Mouse (Mus musculus) heart, embryonic 13.5 days (tissue): ENCODE data around the gene Gm42906. TPM values are rescaled to one million over a fixed set of nuclear protein-coding genes. Genes with fewer than 3 reads are reported as not detected.

Experiments used
- ATAC-seq: fragments of 200-750 bp; cut with Nextera tagmentation; 2 replicates; pipeline ENCODE4 v1.8.0; 2017; ENCODE audit warnings: moderate TSS enrichment; ENCODE audit not compliant: insufficient number of reproducible peaks, low FRiP score, low TSS enrichment; ENCODE audit errors: extremely low read depth
- H3K27ac ChIP-seq: fragments of 300-500 bp; sonication (generic); replicated peaks from 2 replicates; pipeline ENCODE4 v1.5.1; 2015; ENCODE audit warnings: moderate library complexity, mild to moderate bottlenecking, inconsistent platforms
- H3K27me3 ChIP-seq: fragments of 300-500 bp; sonication (generic); replicated peaks from 2 replicates; pipeline ENCODE4 v1.6.1; 2015; ENCODE audit warnings: mild to moderate bottlenecking, inconsistent platforms
- H3K36me3 ChIP-seq: fragments of 300-500 bp; sonication (generic); 2 replicates; pipeline ENCODE4 v1.6.1; 2015; ENCODE audit warnings: mild to moderate bottlenecking, inconsistent platforms
- H3K4me1 ChIP-seq: fragments of 300-500 bp; sonication (generic); 2 replicates; pipeline ENCODE4 v1.6.1; 2015; ENCODE audit warnings: inconsistent platforms
- H3K4me2 ChIP-seq: fragments of 300-500 bp; sonication (generic); 2 replicates; pipeline ENCODE4 v1.6.1; 2015; ENCODE audit warnings: inconsistent platforms, mild to moderate bottlenecking, moderate library complexity
- H3K4me3 ChIP-seq: fragments of 300-500 bp; sonication (generic); 2 replicates; pipeline ENCODE4 v1.5.1; 2015; ENCODE audit warnings: moderate library complexity, mild to moderate bottlenecking, inconsistent platforms
- H3K9ac ChIP-seq: fragments of 300-500 bp; sonication (generic); 2 replicates; pipeline ENCODE4 v1.6.1; 2015; ENCODE audit warnings: inconsistent platforms, mild to moderate bottlenecking, moderate library complexity
- H3K9me3 ChIP-seq: fragments of 300-500 bp; sonication (generic); 2 replicates; pipeline ENCODE4 v1.6.1; 2016; ENCODE audit warnings: inconsistent platforms
- WGBS: fragments of 180-500 bp; shearing (Covaris S2); methylation state at CpG from one replicate; pipeline ENCODE4 v1.1.7; 2015; ENCODE audit warnings: mixed read lengths; 5-methylcytosine and 5-hydroxymethylcytosine counted together
- polyA plus RNA-seq: library from polyadenylated mRNA; unstranded; fragments of >200 nt; fragmentation: Nextera tagmentation; extraction: Ambion mirVana; gene quantifications from 2 replicates; pipeline ENCODE4 v1.2.1, GENCODE M21; 2015

Gm42906 gene
- polyA plus RNA-seq, 1 experiment from 2014 or later: not detected

DNA sequence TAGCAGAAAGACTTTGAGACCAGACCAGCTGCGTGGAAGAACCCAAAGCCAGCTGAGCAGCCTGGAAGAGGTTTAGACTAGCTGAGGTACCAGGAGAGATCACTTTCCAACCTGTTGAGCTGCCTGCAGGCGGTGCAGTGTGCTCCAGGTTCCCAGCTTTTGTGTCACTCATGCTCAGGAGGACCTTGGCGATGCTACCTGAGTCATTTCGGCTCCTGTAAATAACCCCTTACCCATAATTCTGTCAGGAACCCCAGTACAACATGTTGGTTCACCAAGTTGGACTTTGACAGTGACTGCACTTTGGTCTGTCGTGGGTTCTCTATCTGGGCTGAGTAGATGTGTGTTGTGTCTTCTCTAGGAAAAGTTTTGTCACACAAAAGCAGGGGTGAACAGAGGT, 409.5 kb downstream of the Gm42906 start:
- H3K36me3 ChIP-seq: no peaks in the 10 kb centered on the region
- H3K9ac ChIP-seq: no peak overlapping the region
- ATAC-seq: no peak
- H3K4me1 ChIP-seq: peaks cover 15% of the 10 kb centered on the region
- no peak overlapping the region for H3K4me3 ChIP-seq
- no peak overlapping the region for H3K4me2 ChIP-seq
- 71% methylated on average over 5 of the region's 5 CpGs for WGBS
- no peak overlapping the region for H3K27ac ChIP-seq
- H3K27me3 ChIP-seq: no peaks in the 10 kb centered on the region
- peaks cover 11% of the 10 kb centered on the region for H3K9me3 ChIP-seq

Other genes starting within 250 kb of the Gm42906 start
- gene Stard13, start 194.3 kb downstream of the Gm42906 start, polyA plus RNA-seq: 3.8 and 4.7 TPM in 2 replicates
- not detected in 2 replicates for gene Vmn2r18, start 177.9 kb upstream of the Gm42906 start, polyA plus RNA-seq
- 52.1 and 57.1 TPM in 2 replicates for gene Rfc3, start 223.1 kb upstream of the Gm42906 start, polyA plus RNA-seq